Mouse (Mus musculus) liver, adult 2 months (tissue): ENCODE measurements around the gene Sertad4.

Experiments
- CTCF ChIP-seq: fragments of 200-500 bp; IDR thresholded peaks from 2 replicates; pipeline ENCODE4 v1.5.1; 2011; ENCODE audit warnings: low read depth, low read length, control low read depth
- POLR2A ChIP-seq: fragments of 200-500 bp; IDR thresholded peaks from 2 replicates; pipeline ENCODE4 v1.6.1; 2011; ENCODE audit warnings: low read length, control low read depth; ENCODE audit not compliant: insufficient read depth; ENCODE audit errors: extremely low read depth

- no peak for TF ChIP-seq POLR2A
- no peak for TF ChIP-seq CTCF
Measured at GRCm38 (mm10) chr1:192879086-192879580, 23.6 kb upstream of the Sertad4 start.
